Mouse (Mus musculus) T-helper 17 cell (primary cell): ENCODE results near the gene Atp1a2.
"Not testable (repeated sequence)": the region's sequence is repeated elsewhere in the genome, so short reads cannot be mapped to it uniquely, and the experiment has no call there.

ENCODE experiments used
- in situ Hi-C, 2 experiments: fragments of 300-600 bp; cut with MboI, MseI; formaldehyde crosslinking; loops; 1 replicate in 1 of 2; 2 replicates in 1 of 2; pipeline ENCODE4 v1.15.1; 2025; ENCODE audit warnings: high pct_unique_total_duplicates in 2 of 2

Gene Atp1a2

DNA sequence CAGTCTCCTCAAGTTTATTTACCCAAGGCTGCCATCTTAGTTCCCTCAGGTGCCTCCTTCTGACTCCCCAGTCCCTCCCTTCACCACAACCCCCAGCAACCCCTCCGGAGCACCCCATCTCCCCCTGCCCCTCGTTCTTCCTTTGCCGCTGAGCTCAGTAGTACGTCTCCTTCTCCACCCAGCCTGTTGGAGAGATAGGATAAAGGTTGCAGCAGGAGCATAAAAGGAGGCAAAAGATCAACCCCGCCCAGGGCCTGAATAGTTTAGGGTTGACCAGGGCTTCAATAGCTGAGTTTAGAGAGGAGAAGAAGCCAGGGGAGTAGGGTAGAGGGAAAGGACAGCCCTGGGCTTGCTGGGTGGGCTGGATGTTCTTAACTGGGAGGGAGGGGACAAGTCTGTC, 23.3 kb downstream of the Atp1a2 start:
- in situ Hi-C loops, result no loop called here

DNA sequence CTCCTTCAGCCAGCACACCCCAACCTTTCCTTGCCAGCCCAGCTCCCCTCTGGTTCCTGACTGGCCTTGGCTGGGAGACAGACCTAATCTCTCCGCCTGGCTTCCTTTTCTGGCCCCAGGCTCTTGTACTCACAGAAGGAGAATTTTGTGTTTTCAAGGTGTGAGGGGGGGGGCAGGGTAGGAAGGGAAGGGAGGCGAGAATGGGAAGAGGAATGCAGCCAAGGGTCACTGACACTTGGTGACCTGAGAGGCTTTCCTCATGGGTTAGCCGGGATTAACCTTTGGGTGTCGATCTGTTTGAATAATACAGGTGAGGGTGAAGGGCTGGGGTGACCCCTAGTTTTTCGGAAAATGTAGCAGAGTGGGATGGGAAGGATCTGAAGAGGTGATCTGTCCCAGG, 23.7 kb downstream of the Atp1a2 start:
- in situ Hi-C loops, result no loop called here

DNA sequence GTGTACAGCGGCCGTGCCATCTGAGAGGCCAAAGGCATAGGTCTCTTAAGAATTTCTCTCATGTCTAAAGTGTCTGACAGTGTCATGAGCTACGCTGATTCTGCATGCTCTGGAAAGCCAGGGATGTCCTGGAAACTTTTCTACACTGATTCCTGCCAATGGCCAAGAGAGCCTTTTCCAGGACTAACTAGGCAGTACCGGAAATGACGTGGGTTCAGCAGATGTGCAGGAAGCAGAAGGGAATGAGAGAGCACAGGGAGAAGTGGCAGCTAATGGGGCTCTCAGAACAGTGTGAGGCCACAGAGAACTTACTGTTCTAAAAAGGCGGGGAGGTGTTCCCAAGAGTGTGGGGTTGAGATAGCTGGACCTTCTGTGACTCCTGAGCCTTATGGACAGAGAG, 24.5 kb downstream of the Atp1a2 start:
- in situ Hi-C loops, result no loop called here

DNA sequence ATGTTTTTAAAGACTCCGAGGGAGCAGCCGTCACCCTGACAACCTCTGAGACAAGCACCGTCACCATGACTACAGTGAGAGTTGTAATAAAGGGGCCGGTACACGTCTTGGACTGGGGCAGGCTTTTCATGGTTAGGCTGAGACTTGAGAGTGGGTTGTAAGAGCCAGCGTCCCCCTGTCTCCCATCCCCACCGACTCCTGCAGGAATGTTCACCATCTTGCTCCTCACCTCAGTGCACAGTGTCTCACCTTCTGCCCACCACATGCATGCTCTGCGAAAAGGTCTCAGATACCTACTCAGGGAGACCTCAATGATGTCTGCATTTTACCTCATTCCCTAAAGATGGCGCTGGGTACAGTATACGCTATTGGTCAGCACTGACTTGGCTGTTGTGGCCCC, 26.1 kb downstream of the Atp1a2 start:
- in situ Hi-C loops, result no loop called here

DNA sequence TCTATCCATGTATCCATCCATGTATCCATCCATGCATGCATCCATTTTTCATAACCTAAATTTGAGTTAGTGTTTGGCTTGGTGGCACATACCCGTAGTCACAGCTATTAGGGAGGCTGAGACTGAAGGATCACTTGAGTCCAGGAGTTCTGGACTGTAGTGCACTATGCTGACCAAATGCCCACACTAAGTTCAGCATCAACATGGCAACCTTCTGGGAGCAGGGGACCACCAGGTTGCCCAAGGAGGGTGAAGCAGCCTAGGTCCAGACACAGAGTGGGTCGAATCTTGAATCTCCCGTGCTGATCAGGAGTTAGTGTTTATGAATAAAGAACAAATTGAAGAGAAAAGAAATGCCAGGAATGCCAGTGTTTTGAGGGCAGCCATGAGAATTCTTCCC, 26.7 kb downstream of the Atp1a2 start:
- in situ Hi-C loops, result no loop called here

DNA sequence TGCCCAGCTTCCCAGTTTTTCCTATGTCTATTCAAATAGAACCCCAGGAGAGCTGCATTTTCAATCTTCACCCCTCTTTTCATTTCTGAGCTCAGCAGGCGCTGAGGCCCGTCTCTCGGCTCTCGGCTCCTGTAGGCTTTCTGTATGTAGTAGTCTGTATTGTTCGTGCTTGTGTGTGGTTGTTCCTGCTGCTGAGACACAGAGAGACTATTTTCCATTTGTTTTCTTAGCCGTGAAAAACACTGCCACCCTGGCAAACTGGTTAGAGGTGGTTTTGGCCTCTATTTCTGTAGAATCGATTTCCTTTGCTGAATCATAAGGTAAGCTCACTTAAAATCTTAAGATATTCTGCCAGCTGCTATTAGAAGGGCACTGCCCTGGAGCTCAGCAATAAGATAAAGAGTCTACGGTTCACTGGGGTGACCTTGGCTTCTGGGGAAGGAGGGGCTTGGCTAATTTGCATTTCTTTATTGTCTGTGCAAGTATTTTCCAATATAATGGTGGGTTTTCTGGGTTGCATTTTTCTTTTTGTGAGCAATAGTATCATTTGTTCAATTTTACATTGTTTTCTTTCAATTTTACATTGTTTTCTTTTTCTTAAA, 36.3 kb downstream of the Atp1a2 start, which contains the start of gene Igsf8:
Gene Igsf8, plus strand, starts transcription at position 165 of the 602 bp plus-strand sequence.
- in situ Hi-C loops, result no loop called here

DNA sequence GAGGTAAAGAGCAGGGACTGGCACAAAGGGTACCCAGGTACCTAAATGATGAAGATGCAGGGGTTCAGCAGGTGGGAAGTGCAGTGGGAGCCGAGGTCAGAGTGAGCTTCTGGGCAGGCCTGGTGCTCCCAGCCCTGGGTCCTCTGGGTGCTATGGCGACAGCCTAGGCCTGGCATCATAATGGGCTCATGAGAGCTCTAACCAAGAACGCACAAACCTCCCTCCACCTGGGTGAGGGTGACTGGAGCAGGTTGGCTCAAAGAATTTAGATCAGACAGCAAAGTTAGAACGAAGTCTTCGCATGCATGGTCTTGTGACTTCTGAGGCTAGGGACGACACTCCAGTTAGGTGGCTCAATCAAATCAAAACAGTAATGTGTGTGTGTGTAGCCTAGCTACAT, 39.5 kb downstream of the Atp1a2 start, which contains the start of gene Atp1a4:
Gene Atp1a4, minus strand, starts transcription at position 101 of the 400 bp plus-strand sequence.
- in situ Hi-C loops, result no loop called here

DNA sequence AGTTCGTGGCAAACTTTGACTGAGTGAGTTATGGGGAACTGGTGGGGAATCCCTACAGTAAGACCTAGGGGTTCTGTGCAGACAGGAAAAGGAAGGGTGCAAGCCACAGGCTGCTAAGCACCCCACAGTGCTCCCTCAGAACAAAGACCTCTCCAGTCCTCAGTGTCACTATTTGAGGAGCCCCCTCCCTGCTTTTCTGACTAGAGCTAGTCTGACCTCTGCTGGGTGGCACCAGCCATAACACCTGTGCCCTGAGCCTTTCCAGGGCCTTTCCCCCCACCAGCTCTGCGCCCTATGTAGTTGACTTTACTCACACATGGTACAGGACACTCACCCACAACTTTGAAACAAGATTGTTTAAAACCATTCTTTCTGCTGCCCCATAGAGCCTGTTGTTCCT, 50.2 kb downstream of the Atp1a2 start:
- in situ Hi-C loops, result no loop called here

DNA sequence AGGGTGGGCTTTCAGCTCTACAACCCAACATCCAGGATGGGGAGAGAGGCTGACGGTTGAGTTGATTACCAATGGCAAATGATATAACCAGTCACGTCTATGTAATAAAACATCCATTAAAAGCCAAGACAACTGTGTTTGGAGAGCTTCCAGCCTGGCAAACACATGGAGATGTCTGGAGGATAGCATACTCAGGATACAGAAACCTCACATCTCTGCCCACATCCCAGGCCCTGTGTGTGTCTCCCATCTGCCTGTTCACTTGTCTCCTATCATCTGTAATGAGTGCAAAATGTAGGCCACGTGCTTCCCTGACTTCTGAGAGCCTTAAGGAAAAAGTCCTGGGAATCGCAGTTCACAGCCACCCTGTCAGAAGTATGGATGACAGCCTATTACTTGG, 50.6 kb downstream of the Atp1a2 start:
- in situ Hi-C loops, result no loop called here

DNA sequence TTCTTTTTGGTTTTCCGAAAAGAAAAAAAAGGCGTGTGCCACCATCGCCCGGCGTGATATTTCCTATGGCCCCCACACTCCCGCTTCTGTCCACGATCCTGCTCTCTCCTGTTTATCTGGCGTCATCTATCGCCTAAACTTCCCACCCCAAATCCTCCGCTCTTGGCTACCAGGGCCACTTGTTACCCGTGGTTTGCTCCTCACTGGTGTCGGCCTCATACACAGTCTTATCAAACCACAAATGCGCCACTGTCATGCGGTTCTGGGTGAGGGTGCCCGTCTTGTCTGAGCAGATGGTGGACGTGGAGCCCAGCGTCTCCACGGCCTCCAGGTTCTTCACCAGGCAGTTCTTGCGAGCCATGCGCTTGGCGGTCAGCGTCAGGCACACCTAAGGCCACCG, 53.2 kb downstream of the Atp1a2 start:
- in situ Hi-C loops, result not testable (repeated sequence)

DNA sequence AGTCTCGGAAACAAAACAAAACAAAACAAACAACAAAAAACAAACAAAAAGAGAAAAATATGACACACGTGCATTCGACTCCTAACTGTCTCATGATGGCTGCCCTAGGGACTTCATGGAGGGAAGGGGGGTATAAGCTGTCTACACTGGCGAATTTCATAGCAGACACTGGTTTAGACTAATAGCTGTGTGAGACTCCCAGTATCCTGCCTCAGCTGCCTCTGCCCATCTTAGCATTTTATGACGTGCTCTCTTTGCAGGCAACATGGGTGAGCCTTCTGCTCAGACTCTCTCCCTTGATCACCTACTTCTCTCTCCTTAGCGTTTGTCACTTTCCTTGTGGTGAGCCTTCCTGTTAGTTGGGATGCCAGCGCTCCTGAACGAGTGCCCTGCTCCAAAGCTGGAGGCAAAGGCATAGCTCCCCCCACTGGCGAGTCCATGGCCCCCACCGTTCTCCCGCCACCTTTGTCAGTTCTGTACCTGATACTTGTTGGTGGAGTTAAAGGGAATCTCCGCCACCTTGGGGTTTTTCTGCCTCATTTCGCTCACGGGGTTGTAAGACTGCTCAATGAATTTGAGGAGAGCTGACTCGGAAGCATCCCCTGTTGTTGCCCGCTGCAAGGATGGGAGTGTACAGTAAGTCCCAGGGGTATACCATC, 54.2 kb downstream of the Atp1a2 start:
- in situ Hi-C loops, result no loop called here

DNA sequence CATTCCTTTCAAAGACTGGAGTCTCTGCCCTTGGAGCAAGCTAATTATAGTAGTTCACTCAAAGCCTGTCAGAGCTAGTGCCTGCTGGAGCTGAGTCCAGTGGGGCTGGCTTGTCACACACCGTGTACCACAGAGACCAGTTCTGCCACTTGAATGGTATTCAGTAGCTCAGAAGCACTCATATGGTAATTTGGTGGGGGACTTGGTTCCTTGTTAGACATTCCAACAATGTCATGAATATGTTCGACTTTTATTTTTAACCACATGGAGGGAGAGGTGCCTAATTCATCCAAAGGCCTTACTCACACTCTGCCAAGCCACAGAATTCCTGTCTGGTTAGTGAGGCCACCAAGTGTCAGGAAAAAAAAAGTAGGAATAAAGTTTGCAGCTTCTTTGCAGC, 55.5 kb downstream of the Atp1a2 start:
- in situ Hi-C loops, result no loop called here

DNA sequence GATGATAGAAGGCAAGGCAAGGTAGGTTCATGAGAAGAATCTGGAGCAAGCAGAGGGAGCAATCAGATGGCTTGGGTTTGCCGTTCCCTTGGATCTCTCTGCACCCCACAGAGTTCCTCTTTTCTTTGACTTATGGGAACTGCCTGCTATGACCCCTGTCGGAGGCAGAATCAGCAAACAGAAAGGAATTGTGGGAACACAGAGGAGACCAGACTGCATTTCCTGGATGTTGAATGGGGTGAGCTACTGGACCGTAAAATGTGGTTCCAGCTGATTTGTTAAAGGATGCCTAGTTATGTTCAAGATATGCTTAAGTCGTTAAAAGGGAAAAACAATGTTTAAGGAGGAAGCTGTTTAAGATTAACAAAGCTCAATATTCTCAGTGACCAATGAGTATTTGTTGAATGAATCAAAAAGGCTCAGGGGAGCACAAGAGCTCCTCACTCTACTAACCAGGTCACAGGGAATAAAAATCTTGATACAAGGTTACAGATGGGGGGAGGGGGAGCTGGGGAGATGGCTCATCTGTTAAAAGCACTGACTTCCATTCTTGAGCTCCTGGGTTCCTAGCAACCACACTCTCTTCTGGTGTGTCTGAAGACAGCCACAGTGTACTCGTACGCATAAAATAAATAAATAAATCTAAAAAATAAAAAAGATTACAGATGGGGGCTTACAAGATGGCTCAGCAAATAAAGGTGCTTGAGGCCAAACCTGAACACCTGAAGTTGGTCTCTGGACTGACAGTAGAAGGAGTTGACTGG, 56.7 kb downstream of the Atp1a2 start:
- in situ Hi-C loops, result no loop called here

DNA sequence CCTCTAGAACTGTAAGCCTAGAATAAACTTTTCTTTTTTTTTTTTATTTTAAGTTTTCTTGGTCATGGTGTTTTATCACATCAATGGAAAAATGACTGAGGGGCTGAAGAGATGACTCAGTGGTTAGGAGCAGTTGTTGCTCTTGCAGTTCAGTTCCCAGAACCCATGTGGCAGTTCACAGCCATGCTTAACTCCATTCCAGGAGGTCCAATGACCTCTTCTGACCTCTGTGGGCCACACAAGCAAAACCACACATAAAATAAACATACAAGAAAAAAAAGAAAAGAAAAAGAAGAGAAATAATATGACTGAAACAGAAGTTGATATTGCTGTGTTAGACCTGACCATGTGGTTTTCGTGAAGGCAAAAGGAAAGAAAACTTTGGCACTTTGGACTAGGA, 68.6 kb downstream of the Atp1a2 start:
- in situ Hi-C loops, result no loop called here

DNA sequence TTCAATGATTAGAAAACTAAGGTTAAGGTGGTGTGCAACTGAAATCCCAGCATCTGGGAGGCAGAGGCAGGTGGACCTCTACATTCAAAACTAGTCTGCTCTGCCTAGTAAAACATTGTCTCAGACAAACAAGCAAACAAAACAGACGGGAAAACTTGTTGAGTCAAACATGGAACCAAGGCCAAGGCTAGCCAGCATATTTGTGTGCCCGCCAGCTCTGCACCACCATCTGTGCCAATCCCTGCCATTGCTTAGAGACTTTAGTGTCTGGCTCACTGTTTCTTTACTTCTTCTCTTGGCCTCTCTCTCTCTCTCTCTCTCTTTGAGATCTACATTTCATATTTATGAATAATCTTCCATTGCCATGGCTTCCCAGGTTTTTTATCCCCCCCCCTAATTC, 69.7 kb downstream of the Atp1a2 start:
- in situ Hi-C loops, result no loop called here
